Mouse (Mus musculus) embryo, embryonic 9.5 days (tissue): ENCODE data around the gene Prdx6b.

Source experiments
- DNase-seq: peaks from one replicate; pipeline ENCODE4 v3.0.0-alpha.2; 2017; ENCODE audit errors: extremely low spot score

Gene Prdx6b

DNA sequence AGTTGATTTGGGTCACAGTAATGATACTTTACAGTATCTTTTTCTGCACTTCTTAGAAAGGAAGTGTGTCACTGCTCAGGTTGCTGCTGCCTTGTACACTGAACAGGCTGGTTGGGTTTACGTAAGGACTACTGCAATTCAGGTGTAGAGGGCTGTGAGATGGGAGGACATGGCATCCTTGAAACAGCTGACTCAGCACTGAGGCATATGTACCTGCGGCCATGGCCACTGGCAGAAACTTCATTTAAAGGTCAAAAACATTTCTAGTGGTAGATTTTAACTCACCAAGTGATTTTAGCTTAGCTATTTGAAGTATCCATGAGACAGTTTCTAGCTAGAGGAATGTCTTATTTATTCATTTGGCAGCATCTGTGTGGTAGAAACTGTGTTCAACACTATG is 33.5 kb downstream of the Prdx6b start:
- DNase-seq = no peak

DNA sequence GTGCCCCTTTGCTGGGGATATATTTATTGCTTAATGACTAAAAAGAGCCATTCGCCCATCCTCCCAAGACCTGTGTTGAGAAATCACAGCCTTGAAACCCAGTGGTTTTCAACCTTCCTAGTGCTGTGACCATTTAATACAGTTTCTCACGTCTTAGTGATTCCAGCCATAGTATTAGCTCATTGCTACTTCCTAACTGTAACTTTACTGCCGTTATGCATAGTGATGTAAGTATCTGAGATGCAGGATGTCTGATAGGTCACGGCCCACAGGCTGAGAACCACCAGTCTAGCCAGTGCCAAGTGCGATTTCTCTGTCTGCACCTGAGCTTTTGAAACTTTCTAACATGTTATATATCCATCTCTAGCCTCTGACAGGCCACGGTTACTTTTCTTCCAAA is 35.0 kb downstream of the Prdx6b start:
- DNase-seq = no peak

DNA sequence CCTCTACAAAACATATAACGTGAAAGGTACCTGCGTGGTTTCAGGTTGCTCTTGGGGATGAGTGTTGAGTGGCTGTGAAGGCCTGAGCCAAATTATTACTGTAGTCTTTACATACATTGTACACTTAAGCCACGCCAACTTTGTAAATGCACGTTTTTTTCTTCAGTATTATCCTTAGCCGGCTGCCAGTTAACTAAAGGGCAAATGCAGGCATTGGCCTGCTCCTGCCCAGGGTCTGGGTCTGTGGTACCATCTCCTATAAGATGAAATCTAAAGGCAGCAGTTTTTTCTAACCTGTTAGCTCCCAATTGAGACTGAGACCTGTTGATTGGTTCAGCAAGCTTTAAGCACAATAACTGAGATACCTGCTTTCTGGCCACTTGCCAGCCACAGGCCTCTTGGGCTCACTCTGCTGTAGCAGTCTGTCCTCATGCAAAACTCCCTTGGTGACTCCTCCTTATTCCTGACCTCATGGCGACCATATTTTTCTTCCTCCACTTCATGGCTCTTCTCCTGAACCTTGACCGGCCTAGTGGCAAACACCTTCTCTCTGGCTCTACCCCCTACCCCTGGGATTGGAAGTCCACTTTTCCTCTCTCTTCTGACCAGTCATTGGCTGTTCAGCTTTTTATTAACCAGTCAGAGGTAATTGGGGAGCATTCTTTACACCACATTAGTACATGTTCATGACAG is 36.8 kb downstream of the Prdx6b start:
- no peak for DNase-seq

DNA sequence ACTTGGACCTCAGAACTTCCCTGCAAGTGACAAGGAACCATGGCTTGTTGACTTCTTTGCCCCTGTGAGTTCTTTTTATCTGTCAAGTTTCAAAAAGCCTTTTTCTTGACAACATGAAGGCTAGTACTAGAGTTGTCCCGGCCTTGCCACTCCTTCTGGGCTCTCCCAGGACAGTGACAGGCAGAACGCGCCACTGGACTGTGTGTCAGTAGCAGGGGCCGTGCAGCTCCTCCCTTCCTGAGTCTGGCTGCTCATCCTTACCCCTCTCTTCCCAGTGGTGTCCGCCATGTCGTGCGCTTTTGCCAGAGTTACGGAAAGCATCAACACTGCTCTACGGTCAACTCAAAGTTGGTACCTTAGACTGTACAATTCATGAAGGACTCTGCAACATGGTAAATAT is 48.3 kb downstream of the Prdx6b start:
- DNase-seq = no peak
